Mouse (Mus musculus): ENCODE measurements around the gene Hlcs. TPM values are rescaled to one million over a fixed set of nuclear protein-coding genes. Genes with fewer than 3 reads are reported as not detected.

Hlcs gene
- total RNA-seq, 2 experiments from 2014 or later: 12.4 to 13.7 TPM

- DNase-seq (ENCODE audit: extremely low spot score in 1 of 2, low spot score in 1 of 2): no peak
Measured at GRCm38 (mm10) chr16:94222646-94223362, 90.6 kb downstream of the Hlcs start.

GRCm38 (mm10) chr16:94210689-94211357 lies 102.5 kb downstream of the Hlcs start:
- no peak for DNase-seq (ENCODE audit: extremely low spot score in 1 of 2, low spot score in 1 of 2)

- DNase-seq (ENCODE audit: extremely low spot score in 1 of 2, low spot score in 1 of 2): no peak
Measured at GRCm38 (mm10) chr16:94209626-94210025, 103.7 kb downstream of the Hlcs start.

- DNase-seq (ENCODE audit: extremely low spot score in 1 of 2, low spot score in 1 of 2): no peak
Measured at GRCm38 (mm10) chr16:94208826-94209225, 104.5 kb downstream of the Hlcs start.

- no peak for DNase-seq (ENCODE audit: extremely low spot score in 1 of 2, low spot score in 1 of 2)
Measured at GRCm38 (mm10) chr16:94208152-94208551, 105.2 kb downstream of the Hlcs start.

GRCm38 (mm10) chr16:94205528-94206484 lies 107.6 kb downstream of the Hlcs start:
- DNase-seq (ENCODE audit: extremely low spot score in 1 of 2, low spot score in 1 of 2): no peak

GRCm38 (mm10) chr16:94201387-94201786 lies 112.0 kb downstream of the Hlcs start:
- DNase-seq (ENCODE audit: extremely low spot score in 1 of 2, low spot score in 1 of 2): no peak

GRCm38 (mm10) chr16:94195913-94196312 lies 117.5 kb downstream of the Hlcs start:
- DNase-seq (ENCODE audit: extremely low spot score in 1 of 2, low spot score in 1 of 2): no peak

- DNase-seq (ENCODE audit: extremely low spot score in 1 of 2, low spot score in 1 of 2): no peak
Measured at GRCm38 (mm10) chr16:94191379-94192315, 121.7 kb downstream of the Hlcs start.

GRCm38 (mm10) chr16:94190256-94190655 lies 123.1 kb downstream of the Hlcs start:
- DNase-seq (ENCODE audit: extremely low spot score in 1 of 2, low spot score in 1 of 2): no peak

- no peak for DNase-seq (ENCODE audit: extremely low spot score in 1 of 2, low spot score in 1 of 2)
Measured at GRCm38 (mm10) chr16:94186526-94186925, 126.8 kb downstream of the Hlcs start.

GRCm38 (mm10) chr16:94185430-94185829 lies 127.9 kb downstream of the Hlcs start:
- no peak for DNase-seq (ENCODE audit: extremely low spot score in 1 of 2, low spot score in 1 of 2)

- no peak for DNase-seq (ENCODE audit: extremely low spot score in 1 of 2, low spot score in 1 of 2)
Measured at GRCm38 (mm10) chr16:94180122-94180870, 133.1 kb downstream of the Hlcs start.

- no peak for DNase-seq (ENCODE audit: extremely low spot score in 1 of 2, low spot score in 1 of 2)
Measured at GRCm38 (mm10) chr16:94179341-94180121, 133.8 kb downstream of the Hlcs start.

- no peak for DNase-seq (ENCODE audit: extremely low spot score in 1 of 2, low spot score in 1 of 2)
Measured at GRCm38 (mm10) chr16:94178441-94179220, 134.7 kb downstream of the Hlcs start.

GRCm38 (mm10) chr16:94176997-94177857 lies 136.1 kb downstream of the Hlcs start:
- DNase-seq (ENCODE audit: extremely low spot score in 1 of 2, low spot score in 1 of 2): no peak

Data from layer of hippocampus, postnatal 25 days (tissue).